Mouse (Mus musculus): Measurements from ENCODE around the gene Riok1.

DNA sequence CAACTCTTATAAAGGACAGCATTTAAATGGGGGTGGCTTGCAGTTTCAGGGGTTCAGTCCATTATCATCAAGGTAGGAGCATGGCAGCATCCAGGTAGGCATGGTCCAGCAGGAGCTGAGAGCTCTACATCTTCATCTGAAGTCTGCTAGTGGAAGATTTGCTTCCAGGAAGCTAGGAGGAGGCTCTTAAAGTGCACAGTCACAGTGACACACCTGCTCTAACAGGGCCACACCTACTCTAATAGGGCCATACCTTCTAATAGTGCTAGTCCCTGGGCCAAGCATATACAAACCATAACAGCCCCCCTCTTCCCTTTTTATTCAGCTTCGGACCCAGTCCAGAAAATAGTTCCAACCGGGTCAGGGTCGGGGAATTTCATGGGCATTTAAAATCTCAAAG lies 37.1 kb upstream of the Riok1 start:
- TF ChIP-seq CTCF (IDR thresholded peaks at IDR 0.05; ENCODE audit: borderline replicate concordance, insufficient read depth, low read depth, low read length) (no peak), POLR2A (IDR thresholded peaks at IDR 0.05; ENCODE audit: borderline replicate concordance, insufficient read depth, low read length) (no peak)

All from cerebellum, adult 2 months (tissue).